Mouse (Mus musculus) midbrain, embryonic 15.5 days (tissue): ENCODE results near the gene Itprid2. TPM values are rescaled to one million over a fixed set of nuclear protein-coding genes. Genes with fewer than 3 reads are reported as not detected.

Experiments used
- ATAC-seq: fragments of 200-750 bp; cut with Nextera tagmentation; replicated peaks from 2 replicates; pipeline ENCODE4 v1.8.0; 2017; ENCODE audit warnings: moderate TSS enrichment
- H3K27ac ChIP-seq: fragments of 300-500 bp; sonication (generic); 2 replicates; pipeline ENCODE4 v1.5.1; 2015; ENCODE audit warnings: mild to moderate bottlenecking, inconsistent platforms
- H3K27me3 ChIP-seq: fragments of 300-500 bp; sonication (generic); replicated peaks from 2 replicates; pipeline ENCODE4 v1.6.1; 2015; ENCODE audit warnings: inconsistent platforms
- H3K36me3 ChIP-seq: fragments of 300-500 bp; sonication (generic); replicated peaks from 2 replicates; pipeline ENCODE4 v1.6.1; 2015; ENCODE audit warnings: inconsistent platforms
- H3K4me1 ChIP-seq: fragments of 300-500 bp; sonication (generic); 2 replicates; pipeline ENCODE4 v1.6.1; 2015; ENCODE audit warnings: inconsistent platforms
- H3K4me2 ChIP-seq: fragments of 300-500 bp; sonication (generic); 2 replicates; pipeline ENCODE4 v1.6.1; 2015; ENCODE audit warnings: inconsistent platforms, mild to moderate bottlenecking, moderate library complexity
- H3K4me3 ChIP-seq: fragments of 300-500 bp; sonication (generic); 2 replicates; pipeline ENCODE4 v1.5.1; 2015; ENCODE audit warnings: mild to moderate bottlenecking, inconsistent platforms
- H3K9ac ChIP-seq: fragments of 300-500 bp; sonication (generic); 2 replicates; pipeline ENCODE4 v1.6.1; 2015; ENCODE audit warnings: mild to moderate bottlenecking, inconsistent platforms
- H3K9me3 ChIP-seq: fragments of 300-500 bp; sonication (generic); 2 replicates; pipeline ENCODE4 v1.6.1; 2016; ENCODE audit warnings: inconsistent platforms
- WGBS: fragments of 180-500 bp; shearing (Covaris S2); methylation state at CpG from one replicate; pipeline ENCODE4 v1.1.7; 2015; ENCODE audit warnings: mixed read lengths; 5-methylcytosine and 5-hydroxymethylcytosine counted together
- polyA plus RNA-seq: library from polyadenylated mRNA; unstranded; fragments of >200 nt; fragmentation: Nextera tagmentation; extraction: Ambion mirVana; gene quantifications from 2 replicates; pipeline ENCODE4 v1.2.1, GENCODE M21; 2015

The Itprid2 gene
- polyA plus RNA-seq, 1 experiment from 2014 or later: 4.0 TPM

GRCm38 (mm10) chr2:79653093-79653808 is 18.1 kb downstream of the Itprid2 start:
- Histone ChIP-seq H3K9ac (no peak overlapping the region), H3K27me3 (no peaks in the 10 kb centered on the region), H3K4me2 (no peak overlapping the region), H3K9me3 (no peaks in the 10 kb centered on the region), H3K27ac (no peak overlapping the region), H3K36me3 (no peaks in the 10 kb centered on the region), H3K4me1 (no peaks in the 10 kb centered on the region), H3K4me3 (no peak overlapping the region)
- ATAC-seq: no peak
- 70% methylated on average over 6 of the region's 6 CpGs for WGBS

- Histone ChIP-seq H3K36me3 (no peaks in the 10 kb centered on the region), H3K27me3 (no peaks in the 10 kb centered on the region), H3K4me3 (no peak overlapping the region), H3K27ac (no peak overlapping the region), H3K9me3 (no peaks in the 10 kb centered on the region), H3K4me1 (no peaks in the 10 kb centered on the region), H3K9ac (no peak overlapping the region), H3K4me2 (no peak overlapping the region)
- no peak for ATAC-seq
- WGBS: 88% methylated on average over 2 of the region's 2 CpGs
These were observed 18.6 kb downstream of the Itprid2 start for GRCm38 (mm10) chr2:79653809-79654164.

- H3K4me3 ChIP-seq: no peak overlapping the region
- no peaks in the 10 kb centered on the region for H3K27me3 ChIP-seq
- no peak overlapping the region for H3K9ac ChIP-seq
- no peaks in the 10 kb centered on the region for H3K36me3 ChIP-seq
- no peak overlapping the region for H3K4me2 ChIP-seq
- no peak for ATAC-seq
- no peak overlapping the region for H3K27ac ChIP-seq
- no peaks in the 10 kb centered on the region for H3K4me1 ChIP-seq
- 81% methylated on average over 8 of the region's 8 CpGs for WGBS
- H3K9me3 ChIP-seq: no peaks in the 10 kb centered on the region
These were observed 21.9 kb downstream of the Itprid2 start for GRCm38 (mm10) chr2:79657062-79657461.

GRCm38 (mm10) chr2:79660417-79661185 is 25.4 kb downstream of the Itprid2 start:
- Histone ChIP-seq H3K4me1 (no peaks in the 10 kb centered on the region), H3K27me3 (no peaks in the 10 kb centered on the region), H3K9me3 (no peaks in the 10 kb centered on the region), H3K9ac (no peak overlapping the region), H3K36me3 (no peaks in the 10 kb centered on the region), H3K4me3 (no peak overlapping the region), H3K4me2 (no peak overlapping the region), H3K27ac (no peak overlapping the region)
- no peak for ATAC-seq
- 73% methylated on average over 12 of the region's 12 CpGs for WGBS

GRCm38 (mm10) chr2:79661486-79662104 is 26.4 kb downstream of the Itprid2 start:
- 52% methylated on average over 7 of the region's 7 CpGs for WGBS
- Histone ChIP-seq H3K9me3 (no peaks in the 10 kb centered on the region), H3K27me3 (no peaks in the 10 kb centered on the region), H3K36me3 (no peaks in the 10 kb centered on the region), H3K4me1 (no peaks in the 10 kb centered on the region), H3K27ac (no peak overlapping the region), H3K4me2 (no peak overlapping the region), H3K4me3 (no peak overlapping the region), H3K9ac (no peak overlapping the region)
- no peak for ATAC-seq

GRCm38 (mm10) chr2:79664532-79665286 is 29.6 kb downstream of the Itprid2 start:
- Histone ChIP-seq H3K9me3 (no peaks in the 10 kb centered on the region), H3K27ac (no peak overlapping the region), H3K4me1 (no peaks in the 10 kb centered on the region), H3K9ac (no peak overlapping the region), H3K36me3 (no peaks in the 10 kb centered on the region), H3K27me3 (no peaks in the 10 kb centered on the region), H3K4me2 (no peak overlapping the region), H3K4me3 (no peak overlapping the region)
- 46% methylated on average over 3 of the region's 3 CpGs for WGBS
- no peak for ATAC-seq

- no peaks in the 10 kb centered on the region for H3K36me3 ChIP-seq
- 50% methylated on average over 3 of the region's 3 CpGs for WGBS
- no peak overlapping the region for H3K9ac ChIP-seq
- H3K27ac ChIP-seq: no peak overlapping the region
- ATAC-seq: no peak
- no peak overlapping the region for H3K4me2 ChIP-seq
- no peaks in the 10 kb centered on the region for H3K4me1 ChIP-seq
- no peaks in the 10 kb centered on the region for H3K9me3 ChIP-seq
- no peaks in the 10 kb centered on the region for H3K27me3 ChIP-seq
- no peak overlapping the region for H3K4me3 ChIP-seq
These were observed 30.3 kb downstream of the Itprid2 start for GRCm38 (mm10) chr2:79665492-79665891.

- 89% methylated on average over 3 of the region's 3 CpGs for WGBS
- no peak for ATAC-seq
- Histone ChIP-seq H3K9ac (no peak overlapping the region), H3K4me2 (no peak overlapping the region), H3K4me3 (no peak overlapping the region), H3K36me3 (no peaks in the 10 kb centered on the region), H3K9me3 (no peaks in the 10 kb centered on the region), H3K4me1 (no peaks in the 10 kb centered on the region), H3K27ac (no peak overlapping the region), H3K27me3 (no peaks in the 10 kb centered on the region)
These were observed 40.1 kb downstream of the Itprid2 start for GRCm38 (mm10) chr2:79675266-79675665.

GRCm38 (mm10) chr2:79677663-79678257 is 42.6 kb downstream of the Itprid2 start:
- ATAC-seq: no peak
- 98% methylated on average over 1 of the region's 1 CpGs for WGBS
- no peak overlapping the region for H3K9ac ChIP-seq
- H3K4me3 ChIP-seq: no peak overlapping the region
- H3K36me3 ChIP-seq: no peaks in the 10 kb centered on the region
- no peak overlapping the region for H3K4me2 ChIP-seq
- no peaks in the 10 kb centered on the region for H3K4me1 ChIP-seq
- H3K27ac ChIP-seq: no peak overlapping the region
- no peaks in the 10 kb centered on the region for H3K9me3 ChIP-seq
- no peaks in the 10 kb centered on the region for H3K27me3 ChIP-seq

GRCm38 (mm10) chr2:79681672-79682071 is 46.5 kb downstream of the Itprid2 start:
- no peaks in the 10 kb centered on the region for H3K4me1 ChIP-seq

GRCm38 (mm10) chr2:79683258-79683657 is 48.1 kb downstream of the Itprid2 start:
- Histone ChIP-seq H3K36me3 (no peaks in the 10 kb centered on the region), H3K9ac (no peak overlapping the region), H3K27me3 (no peaks in the 10 kb centered on the region), H3K4me1 (no peaks in the 10 kb centered on the region), H3K9me3 (no peaks in the 10 kb centered on the region), H3K4me2 (no peak overlapping the region), H3K4me3 (no peak overlapping the region), H3K27ac (no peak overlapping the region)
- WGBS: 77% methylated on average over 4 of the region's 4 CpGs
- no peak for ATAC-seq

More at GRCm38 (mm10) chr2:79681672-79682071, 46.5 kb downstream of the Itprid2 start:
- no peaks in the 10 kb centered on the region for H3K36me3 ChIP-seq
- H3K27ac ChIP-seq: no peak overlapping the region
- H3K9me3 ChIP-seq: no peaks in the 10 kb centered on the region
- no peaks in the 10 kb centered on the region for H3K27me3 ChIP-seq
- no peak for ATAC-seq
- no peak overlapping the region for H3K4me3 ChIP-seq
- no peak overlapping the region for H3K4me2 ChIP-seq
- 86% methylated on average over 4 of the region's 4 CpGs for WGBS
- no peak overlapping the region for H3K9ac ChIP-seq

- no peaks in the 10 kb centered on the region for H3K9me3 ChIP-seq
- H3K4me2 ChIP-seq: no peak overlapping the region
- no peaks in the 10 kb centered on the region for H3K4me1 ChIP-seq
- no peak for ATAC-seq
- 85% methylated on average over 3 of the region's 3 CpGs for WGBS
- H3K9ac ChIP-seq: no peak overlapping the region
- no peaks in the 10 kb centered on the region for H3K36me3 ChIP-seq
- no peak overlapping the region for H3K27ac ChIP-seq
- no peak overlapping the region for H3K4me3 ChIP-seq
- H3K27me3 ChIP-seq: no peaks in the 10 kb centered on the region
These were observed 55.7 kb downstream of the Itprid2 start for GRCm38 (mm10) chr2:79690838-79691237.
